Comparison of ENCODE assay signal across 23 mouse cellular contexts in the genomic region with DNA sequence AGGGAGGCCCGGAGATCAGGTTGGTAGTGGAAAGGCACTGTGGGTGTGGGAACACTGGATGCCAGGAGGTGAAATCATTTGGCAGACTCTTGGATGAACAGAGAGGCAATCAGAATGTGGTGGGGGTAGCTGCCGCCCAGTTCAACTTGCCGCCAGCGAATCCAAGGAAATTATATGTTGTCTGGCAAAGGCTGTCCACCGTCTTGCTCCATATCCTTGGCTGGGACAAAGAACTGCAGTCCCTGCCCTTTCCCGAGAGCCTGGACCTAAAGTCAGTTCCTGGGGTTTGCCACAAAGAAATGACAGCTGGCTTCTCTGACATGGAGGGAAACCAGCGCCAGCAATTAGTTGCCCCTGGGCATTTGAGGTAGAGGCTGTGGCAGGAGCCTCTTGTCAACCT. TPM values are rescaled to one million over a fixed set of nuclear protein-coding genes. Genes with fewer than 3 reads are reported as not detected.
DNase-seq lines count a peak whose midpoint lies in the region; ATAC-seq lines count a peak whose summit lies in the region.
"Had no signal": no experiment of that assay in that cellular context is flagged by ENCODE, and none has a peak within 500 bp of the region (broad histone marks: within the 10 kb centered on the region; RNA-seq: fewer than 3 reads in every experiment).

No protein-coding gene starts in this region.

- H3K4me2 ChIP-seq in hindbrain, embryonic 15.5 days: no peak overlapping the region
- H3K4me2 ChIP-seq in neural tube, embryonic 15.5 days: no peak overlapping the region
- H3K4me2 ChIP-seq: heart, embryonic 15.5 days; intestine, embryonic 15.5 days; liver, embryonic 15.5 days; midbrain, embryonic 11.5 days had no signal

- no peak overlapping the region for H3K4me3 ChIP-seq in hindbrain, embryonic 15.5 days
- H3K4me3 ChIP-seq in hindbrain, embryonic 10.5 days: no peak overlapping the region
- no peak overlapping the region for H3K4me3 ChIP-seq in neural tube, embryonic 15.5 days (replicated peaks)
- H3K4me3 ChIP-seq: erythroblast, embryonic 14.5 days; heart, adult 2 months; heart, embryonic 15.5 days; intestine, embryonic 15.5 days; liver, embryonic 15.5 days had no signal

- H3K36me3 ChIP-seq in hindbrain, embryonic 15.5 days: no peaks in the 10 kb centered on the region
- H3K36me3 ChIP-seq in hindbrain, embryonic 10.5 days: peaks cover 31% of the 10 kb centered on the region
- peaks cover 9% of the 10 kb centered on the region; the same call in 1 of the 2 replicates for H3K36me3 ChIP-seq in neural tube, embryonic 15.5 days
- H3K36me3 ChIP-seq: liver, embryonic 15.5 days had no signal

- no peaks in the 10 kb centered on the region for H3K9me3 ChIP-seq in hindbrain, embryonic 15.5 days
- H3K9me3 ChIP-seq in hindbrain, embryonic 10.5 days: no peaks in the 10 kb centered on the region
- H3K9me3 ChIP-seq in neural tube, embryonic 15.5 days (replicated peaks): no peaks in the 10 kb centered on the region
- H3K9me3 ChIP-seq: heart, embryonic 15.5 days; intestine, embryonic 15.5 days; liver, embryonic 15.5 days had no signal

- H3K27me3 ChIP-seq in hindbrain, embryonic 15.5 days: no peaks in the 10 kb centered on the region
- H3K27me3 ChIP-seq in hindbrain, embryonic 10.5 days (ENCODE audit: insufficient read depth, poor library complexity, severe bottlenecking): no peaks in the 10 kb centered on the region
- H3K27me3 ChIP-seq in neural tube, embryonic 15.5 days (replicated peaks): no peaks in the 10 kb centered on the region
- H3K27me3 ChIP-seq: heart, embryonic 15.5 days; intestine, embryonic 15.5 days; liver, embryonic 15.5 days had no signal

- 62% methylated on average over 7 of the region's 7 CpGs for WGBS in hindbrain, embryonic 15.5 days
- WGBS in hindbrain, embryonic 10.5 days: 85% methylated on average over 7 of the region's 7 CpGs
- WGBS in neural tube, embryonic 15.5 days: 74% methylated on average over 7 of the region's 7 CpGs

- 0 out of 2 replicates have a peak, but pooled peaks cover 3% of the 10 kb centered on the region for H3K4me1 ChIP-seq in hindbrain, embryonic 15.5 days (replicated peaks)
- H3K4me1 ChIP-seq in hindbrain, embryonic 10.5 days (replicated peaks): no peaks in the 10 kb centered on the region
- H3K4me1 ChIP-seq in neural tube, embryonic 15.5 days: no peaks in the 10 kb centered on the region
- H3K4me1 ChIP-seq: heart, embryonic 15.5 days; intestine, embryonic 15.5 days; liver, embryonic 15.5 days had no signal

- peak; percentile 61; the same call in 1 of the 2 replicates for ATAC-seq in hindbrain, embryonic 15.5 days (ENCODE audit: low FRiP score, low read depth)
- ATAC-seq in neural tube, embryonic 15.5 days (ENCODE audit: low FRiP score): no peak; the same call in 1 of the 2 replicates
- ATAC-seq in granulocyte monocyte progenitor cell, adult 5-6 weeks (replicated peaks; ENCODE audit: poor library complexity, severe bottlenecking): no peak
- ATAC-seq: CD4-positive, CD25-positive, alpha-beta regulatory T cell, adult 4 months; forebrain, embryonic 16.5 days; intestine, embryonic 15.5 days; lung, postnatal 0 days had no signal

- H3K9ac ChIP-seq in hindbrain, embryonic 15.5 days: no peak overlapping the region
- H3K9ac ChIP-seq in neural tube, embryonic 15.5 days (replicated peaks): no peak overlapping the region
- H3K9ac ChIP-seq: heart, embryonic 15.5 days; intestine, embryonic 15.5 days; liver, embryonic 15.5 days had no signal

- DNase-seq in hindbrain, embryonic 10.5 days (ENCODE audit: low spot score): no peak
- DNase-seq in neural tube, embryonic 10.5 days (ENCODE audit: extremely low spot score, low spot score): no peak
- peak; percentile 38 for DNase-seq in brain, adult 2 months (ENCODE audit: low read depth, low spot score)
- no peak for DNase-seq in right cerebral cortex, postnatal 14 days
- DNase-seq: adrenal gland, postnatal 36 days; cerebellum, adult 9-11 months; embryo, embryonic 11 days; heart, adult 2 months; heart, postnatal 4 days; kidney, postnatal 4 days; spleen, adult 18-20 months; thymus, postnatal 25 days had no signal

- H3K27ac ChIP-seq in hindbrain, embryonic 15.5 days (replicated peaks): no peak overlapping the region
- H3K27ac ChIP-seq in hindbrain, embryonic 10.5 days: no peak overlapping the region
- H3K27ac ChIP-seq in neural tube, embryonic 15.5 days (replicated peaks): 0 out of 2 replicates have a peak overlapping the region, but pooled peaks have one; percentile 5
- H3K27ac ChIP-seq: heart, adult 2 months; heart, embryonic 15.5 days; intestine, embryonic 15.5 days; liver, embryonic 15.5 days had no signal

RNA-seq across cellular contexts. Expression of gene Olfml2b, which starts 20.9 kb away (rescaled TPM):
- 4.9 and 5.0 TPM in 2 replicates for polyA plus RNA-seq in hindbrain, embryonic 15.5 days (2015; fragmentation: Nextera tagmentation; extraction: Ambion mirVana)
- 5.7 and 5.9 TPM in 2 replicates for polyA plus RNA-seq in hindbrain, embryonic 10.5 days (2016; fragmentation: Nextera tagmentation; extraction: Ambion mirVana)
- polyA plus RNA-seq in neural tube, embryonic 15.5 days (2015; fragmentation: Nextera tagmentation; extraction: Ambion mirVana): 7.0 and 8.0 TPM in 2 replicates
- not detected in 2 replicates for total RNA-seq in granulocyte monocyte progenitor cell, adult 5-6 weeks (2014; fragmentation: Nextera tagmentation)
- 0.90 and 1.1 TPM in 2 replicates for total RNA-seq in granulocyte monocyte progenitor cell, adult 5-6 weeks (2017)
- polyA plus RNA-seq: CD4-positive, CD25-positive, alpha-beta regulatory T cell, adult 4 months; erythroblast, embryonic 14.5 days had no signal
